Mouse (Mus musculus): ENCODE data around the gene Dagla. TPM values are rescaled to one million over a fixed set of nuclear protein-coding genes. Genes with fewer than 3 reads are reported as not detected.
A peak's percentile ranks its signal among the peaks of the same experiment; 100 is the strongest.

Gene Dagla
- total RNA-seq, 1 experiment from 2014 or later, result not detected

GRCm38 (mm10) chr19:10242916-10243315 lies 61.8 kb downstream of the Dagla start:
- no peak for ATAC-seq (replicated peaks; ENCODE audit: low read depth, poor library complexity, severe bottlenecking)

GRCm38 (mm10) chr19:10240654-10241305 lies 63.9 kb downstream of the Dagla start, which contains the start of gene Myrf:
Gene Myrf, minus strand, starts transcription at chr19:10240748.
- ATAC-seq (replicated peaks; ENCODE audit: low read depth, poor library complexity, severe bottlenecking), result peak; percentile 80

- ATAC-seq (replicated peaks; ENCODE audit: low read depth, poor library complexity, severe bottlenecking), result 0 out of 2 replicates have a peak, but pooled peaks have one; percentile 27
These were observed 64.6 kb downstream of the Dagla start for GRCm38 (mm10) chr19:10239975-10240653.

GRCm38 (mm10) chr19:10239419-10239818 lies 65.3 kb downstream of the Dagla start:
- ATAC-seq (replicated peaks; ENCODE audit: low read depth, poor library complexity, severe bottlenecking), result no peak

- no peak for ATAC-seq (replicated peaks; ENCODE audit: low read depth, poor library complexity, severe bottlenecking)
These were observed 66.2 kb downstream of the Dagla start for GRCm38 (mm10) chr19:10238477-10238876.

GRCm38 (mm10) chr19:10235784-10236565 lies 68.7 kb downstream of the Dagla start:
- ATAC-seq (replicated peaks; ENCODE audit: low read depth, poor library complexity, severe bottlenecking), result no peak

- ATAC-seq (replicated peaks; ENCODE audit: low read depth, poor library complexity, severe bottlenecking), result no peak
These were observed 72.2 kb downstream of the Dagla start for GRCm38 (mm10) chr19:10232327-10233017.

- ATAC-seq (replicated peaks; ENCODE audit: low read depth, poor library complexity, severe bottlenecking), result no peak
These were observed 72.8 kb downstream of the Dagla start for GRCm38 (mm10) chr19:10231871-10232270.

GRCm38 (mm10) chr19:10231016-10231415 lies 73.7 kb downstream of the Dagla start:
- ATAC-seq (replicated peaks; ENCODE audit: low read depth, poor library complexity, severe bottlenecking), result no peak

GRCm38 (mm10) chr19:10225767-10226166 lies 78.9 kb downstream of the Dagla start:
- no peak for ATAC-seq (replicated peaks; ENCODE audit: low read depth, poor library complexity, severe bottlenecking)

GRCm38 (mm10) chr19:10224637-10225453 lies 79.8 kb downstream of the Dagla start:
- no peak for ATAC-seq (replicated peaks; ENCODE audit: low read depth, poor library complexity, severe bottlenecking)

- no peak for ATAC-seq (replicated peaks; ENCODE audit: low read depth, poor library complexity, severe bottlenecking)
These were observed 81.1 kb downstream of the Dagla start for GRCm38 (mm10) chr19:10223561-10223960.

GRCm38 (mm10) chr19:10222656-10223055 lies 82.0 kb downstream of the Dagla start:
- ATAC-seq (replicated peaks; ENCODE audit: low read depth, poor library complexity, severe bottlenecking), result no peak

GRCm38 (mm10) chr19:10221585-10221984 lies 83.1 kb downstream of the Dagla start:
- no peak for ATAC-seq (replicated peaks; ENCODE audit: low read depth, poor library complexity, severe bottlenecking)

- no peak for ATAC-seq (replicated peaks; ENCODE audit: low read depth, poor library complexity, severe bottlenecking)
These were observed 85.1 kb downstream of the Dagla start for GRCm38 (mm10) chr19:10219593-10219992.

- ATAC-seq (replicated peaks; ENCODE audit: low read depth, poor library complexity, severe bottlenecking), result peak; percentile 46; the same call in 1 of the 2 replicates
These were observed 85.6 kb downstream of the Dagla start for GRCm38 (mm10) chr19:10219108-10219507.

- ATAC-seq (replicated peaks; ENCODE audit: low read depth, poor library complexity, severe bottlenecking), result no peak
These were observed 88.6 kb downstream of the Dagla start for GRCm38 (mm10) chr19:10216101-10216500.

GRCm38 (mm10) chr19:10213796-10214471 lies 90.7 kb downstream of the Dagla start:
- ATAC-seq (replicated peaks; ENCODE audit: low read depth, poor library complexity, severe bottlenecking), result no peak

- no peak for ATAC-seq (replicated peaks; ENCODE audit: low read depth, poor library complexity, severe bottlenecking)
These were observed 93.8 kb downstream of the Dagla start for GRCm38 (mm10) chr19:10210885-10211284.
